Mouse (Mus musculus) lung, postnatal 0 days (tissue): ENCODE results near the gene Uox.

Experiments
- CTCF ChIP-seq: IDR thresholded peaks from 2 replicates; pipeline ENCODE4 v1.5.1; 2016; ENCODE audit warnings: antibody characterized with exemption, mild to moderate bottlenecking
- EP300 ChIP-seq: IDR thresholded peaks from 2 replicates; pipeline ENCODE4 v1.6.1; 2016; ENCODE audit warnings: antibody characterized with exemption, mild to moderate bottlenecking, control low read depth

GRCm38 (mm10) chr3:146583908-146584307 lies 13.7 kb downstream of the Uox start:
- no peak for TF ChIP-seq EP300
- TF ChIP-seq CTCF, result no peak
